Mouse (Mus musculus): Measurements from ENCODE around the gene Csnk2a1. TPM values are rescaled to one million over a fixed set of nuclear protein-coding genes. Genes with fewer than 3 reads are reported as not detected.

Csnk2a1 gene
- polyA plus RNA-seq, 1 experiment from 2014 or later, result 82.7 TPM

Other genes starting within 250 kb of the Csnk2a1 start
- 79.8 and 108 TPM in 2 replicates for gene Fam110a, start 246.6 kb upstream of the Csnk2a1 start, polyA plus RNA-seq (2016; fragmentation: Nextera tagmentation; extraction: Ambion mirVana)
- gene Slc52a3, start 230.3 kb upstream of the Csnk2a1 start, polyA plus RNA-seq (2016; fragmentation: Nextera tagmentation; extraction: Ambion mirVana), result 0.81 and 0.87 TPM in 2 replicates
- 2.2 and 4.7 TPM in 2 replicates for gene Scrt2, start 145.3 kb upstream of the Csnk2a1 start, polyA plus RNA-seq (2016; fragmentation: Nextera tagmentation; extraction: Ambion mirVana)
- gene Srxn1, start 121.3 kb upstream of the Csnk2a1 start, polyA plus RNA-seq (2016; fragmentation: Nextera tagmentation; extraction: Ambion mirVana), result 14.8 and 18.5 TPM in 2 replicates
- gene Tcf15, start 83.3 kb upstream of the Csnk2a1 start, polyA plus RNA-seq (2016; fragmentation: Nextera tagmentation; extraction: Ambion mirVana), result 1.9 and 3.0 TPM in 2 replicates
- gene Tbc1d20, start 67.0 kb downstream of the Csnk2a1 start, polyA plus RNA-seq (2016; fragmentation: Nextera tagmentation; extraction: Ambion mirVana), result 29.2 and 30.3 TPM in 2 replicates
- gene Rbck1, start 105.8 kb downstream of the Csnk2a1 start, polyA plus RNA-seq (2016; fragmentation: Nextera tagmentation; extraction: Ambion mirVana), result 92.2 and 101 TPM in 2 replicates
- gene Trib3, start 117.2 kb downstream of the Csnk2a1 start, polyA plus RNA-seq (2016; fragmentation: Nextera tagmentation; extraction: Ambion mirVana), result 2.2 and 2.8 TPM in 2 replicates
- 1.3 and 3.7 TPM in 2 replicates for gene Nrsn2, start 149.8 kb downstream of the Csnk2a1 start, polyA plus RNA-seq (2016; fragmentation: Nextera tagmentation; extraction: Ambion mirVana)
- gene Sox12, start 171.2 kb downstream of the Csnk2a1 start, polyA plus RNA-seq (2016; fragmentation: Nextera tagmentation; extraction: Ambion mirVana), result 8.6 and 9.2 TPM in 2 replicates
- gene Zcchc3, start 188.2 kb downstream of the Csnk2a1 start, polyA plus RNA-seq (2016; fragmentation: Nextera tagmentation; extraction: Ambion mirVana), result 47.7 and 49.8 TPM in 2 replicates
- gene 6820408C15Rik, start 188.7 kb downstream of the Csnk2a1 start, polyA plus RNA-seq (2016; fragmentation: Nextera tagmentation; extraction: Ambion mirVana), result 0.99 and 1.2 TPM in 2 replicates
- gene Defb23, start 237.8 kb downstream of the Csnk2a1 start, polyA plus RNA-seq (2016; fragmentation: Nextera tagmentation; extraction: Ambion mirVana), result not detected in 2 replicates